Mouse (Mus musculus) heart, adult 2 months (tissue): Measurements from ENCODE around the gene Nsun4.

ENCODE experiments used
- CTCF ChIP-seq: fragments of 200-600 bp; IDR thresholded peaks from 2 replicates; pipeline ENCODE4 v1.8.1; 2022; ENCODE audit warnings: antibody characterized with exemption, mild to moderate bottlenecking, moderate library complexity
- EP300 ChIP-seq: fragments of 200-500 bp; IDR thresholded peaks from 2 replicates; pipeline ENCODE4 v1.6.1; 2011; ENCODE audit warnings: low read depth, low read length, control low read depth; ENCODE audit not compliant: insufficient read depth
- POLR2A ChIP-seq: fragments of 200-500 bp; IDR thresholded peaks from 2 replicates; pipeline ENCODE4 v1.6.1; 2011; ENCODE audit warnings: mild to moderate bottlenecking, low read depth, low read length, control low read depth; ENCODE audit not compliant: insufficient read depth

- TF ChIP-seq CTCF (no peak), POLR2A (no peak), EP300 (no peak)
Observed at GRCm38 (mm10) chr4:115996729-115997128, 56.9 kb downstream of the Nsun4 start.
